Mouse (Mus musculus) limb, embryonic 10.5 days (tissue): ENCODE measurements around the gene Dld. TPM values are rescaled to one million over a fixed set of nuclear protein-coding genes. Genes with fewer than 3 reads are reported as not detected.

Experiments
- polyA plus RNA-seq: library from polyadenylated mRNA; unstranded; fragments of >200 nt; fragmentation: Nextera tagmentation; extraction: Ambion mirVana; gene quantifications from 2 replicates; pipeline ENCODE4 v1.2.1, GENCODE M21; 2016

The Dld gene
- polyA plus RNA-seq, 1 experiment from 2014 or later = 155 TPM

Other genes with a start within 250 kb of the Dld start
- not detected in 2 replicates for gene Gm6993, start 110.7 kb downstream of the Dld start, polyA plus RNA-seq
- 40.5 and 44.6 TPM in 2 replicates for gene Lamb1, start 86.2 kb downstream of the Dld start, polyA plus RNA-seq
- gene Slc26a3, start 39.4 kb upstream of the Dld start, polyA plus RNA-seq = not detected in 2 replicates
- gene Cbll1, start 148.2 kb upstream of the Dld start, polyA plus RNA-seq = 17.1 and 18.7 TPM in 2 replicates
- 0.05 and 0.15 TPM in 2 replicates for gene Slc26a4, start 208.5 kb upstream of the Dld start, polyA plus RNA-seq